Mouse (Mus musculus) spleen, adult 2 months (tissue): Measurements from ENCODE around the gene Angel1.

Experiments used
- CTCF ChIP-seq: fragments of 200-500 bp; IDR thresholded peaks from 2 replicates; pipeline ENCODE4 v1.5.1; 2011; ENCODE audit warnings: mild to moderate bottlenecking, inconsistent platforms; ENCODE audit not compliant: insufficient read depth, insufficient read length, insufficient replicate concordance; ENCODE audit errors: extremely low read depth
- POLR2A ChIP-seq: fragments of 200-500 bp; IDR thresholded peaks from 2 replicates; pipeline ENCODE4 v1.6.1; 2011; ENCODE audit warnings: low read depth, low read length, inconsistent platforms

- TF ChIP-seq POLR2A (no peak), CTCF (no peak)
Observed at GRCm38 (mm10) chr12:86734319-86734810, 8.1 kb upstream of the Angel1 start, which contains the start of gene Lrrc74a.
